8 mouse cellular contexts compared by ENCODE assay signal in the genomic region with DNA sequence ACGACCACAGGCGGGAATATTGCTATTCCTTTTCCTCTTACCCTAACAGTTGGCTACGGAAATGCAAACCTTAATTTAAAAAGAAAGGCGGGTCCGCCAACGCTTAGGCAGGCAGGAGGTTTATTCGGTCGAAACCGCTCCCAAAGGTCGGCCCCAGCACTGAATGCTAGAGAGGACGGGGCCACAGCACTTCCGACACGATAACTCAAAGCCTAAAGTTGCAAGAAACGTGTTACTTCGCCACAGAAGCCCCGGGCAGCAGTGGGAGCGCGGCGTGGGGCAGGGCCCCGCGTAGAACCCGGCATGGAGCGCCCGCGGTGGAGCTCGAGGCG. TPM values are rescaled to one million over a fixed set of nuclear protein-coding genes. Genes with fewer than 3 reads are reported as not detected.
DNase-seq lines count a peak whose midpoint lies in the region; ATAC-seq and TF ChIP-seq lines count a peak whose summit lies in the region.

No protein-coding gene starts in this region.

- intact Hi-C loops in gastrocnemius, adult 2 months (cut with DNase I), result loop anchor here (5.0 kb wide), 1 partner anchor 91 kb away; no protein-coding TSS in a partner anchor

- H3K27me3 ChIP-seq in liver, embryonic 13.5 days, result no peaks in the 10 kb centered on the region
- no peaks in the 10 kb centered on the region for H3K27me3 ChIP-seq in stomach, postnatal 0 days (ENCODE audit: control insufficient read depth, insufficient read depth, low read length)

- H3K9me3 ChIP-seq in liver, embryonic 13.5 days (replicated peaks), result no peaks in the 10 kb centered on the region
- H3K9me3 ChIP-seq in stomach, postnatal 0 days (ENCODE audit: control insufficient read depth, low read length), result no peaks in the 10 kb centered on the region

- peaks cover 40% of the 10 kb centered on the region for H3K36me3 ChIP-seq in liver, embryonic 13.5 days
- peaks cover 7% of the 10 kb centered on the region; the same call in 1 of the 2 replicates for H3K36me3 ChIP-seq in stomach, postnatal 0 days (ENCODE audit: control insufficient read depth, insufficient read depth, low read length)

- ATAC-seq in liver, embryonic 13.5 days (ENCODE audit: low read depth), result no peak
- ATAC-seq in stomach, postnatal 0 days (ENCODE audit: low FRiP score, low TSS enrichment), result no peak

- peak overlapping the region; percentile 74 for H3K4me3 ChIP-seq in gastrocnemius, adult 2 months
- H3K4me3 ChIP-seq in liver, embryonic 13.5 days (replicated peaks), result peak overlapping the region; percentile 77
- H3K4me3 ChIP-seq in stomach, postnatal 0 days (ENCODE audit: low read depth, low read length), result peak overlapping the region; percentile 66

- H3K27ac ChIP-seq in gastrocnemius, adult 2 months, result peak overlapping the region; percentile 99
- H3K27ac ChIP-seq in liver, embryonic 13.5 days, result peak overlapping the region; percentile 85
- peak overlapping the region; percentile 88 for H3K27ac ChIP-seq in stomach, postnatal 0 days (replicated peaks)

- under 1% methylated on average over 27 of the region's 27 CpGs for WGBS in liver, embryonic 13.5 days (ENCODE audit: insufficient replicate concordance)
- 0% methylated on average over 27 of the region's 27 CpGs for whole genome bisulfite sequencing in stomach, postnatal 0 days

- peaks cover 55% of the 10 kb centered on the region for H3K4me1 ChIP-seq in liver, embryonic 13.5 days (replicated peaks)
- H3K4me1 ChIP-seq in stomach, postnatal 0 days (replicated peaks; ENCODE audit: control insufficient read depth, insufficient read depth), result no peaks in the 10 kb centered on the region

- TF ChIP-seq EP300 in stomach, postnatal 0 days (optimal IDR thresholded peaks at IDR 0.05), result no peak

- peak overlapping the region; percentile 81 for H3K4me2 ChIP-seq in liver, embryonic 13.5 days
- H3K4me2 ChIP-seq in stomach, postnatal 0 days (replicated peaks; ENCODE audit: low read depth), result peak overlapping the region; percentile 51

- H3K9ac ChIP-seq in liver, embryonic 13.5 days, result peak overlapping the region; percentile 88
- H3K9ac ChIP-seq in stomach, postnatal 0 days (ENCODE audit: low read length), result peak overlapping the region; percentile 87

- no peak for DNase-seq in gastrocnemius, adult 2 months
- no peak for DNase-seq in gastrocnemius, postnatal 4 days (ENCODE audit: low spot score in 2 of 2)
- peak; percentile 11 for DNase-seq in urinary bladder, postnatal 14 days (ENCODE audit: low spot score)
- no peak for DNase-seq in urinary bladder, adult 2 months (ENCODE audit: low spot score)
- no peak for DNase-seq in liver, embryonic 13.5 days
- DNase-seq in stomach, postnatal 0 days (ENCODE audit: low spot score), result no peak
- DNase-seq in left cerebral cortex, adult 11 months (ENCODE audit: low spot score), result no peak
- no peak for DNase-seq in left cerebral cortex, adult 9 months (ENCODE audit: low spot score in 2 of 2)

- no peak for TF ChIP-seq CTCF in gastrocnemius, adult 2 months (IDR thresholded peaks at IDR 0.05)
- no peak for TF ChIP-seq CTCF in stomach, postnatal 0 days (IDR thresholded peaks at IDR 0.05; ENCODE audit: low read depth)

RNA-seq across cellular contexts. Expression of gene U2af1, which starts 0.6 kb away (rescaled TPM):
- 10 to 100 TPM; 67.8 to 68.3 TPM for total RNA-seq in gastrocnemius, adult 2 months (2021)
- total RNA-seq in gastrocnemius, postnatal 4 days (2021), result 100 to 1,000 TPM; 154 to 181 TPM
- 141 and 160 TPM in 2 replicates for polyA plus RNA-seq in urinary bladder, adult 2 months (2012; rRNA removed)
- 223 and 239 TPM in 2 replicates for polyA plus RNA-seq in liver, embryonic 13.5 days (2015; fragmentation: Nextera tagmentation; extraction: Ambion mirVana)
- polyA plus RNA-seq in stomach, postnatal 0 days (2015; fragmentation: Nextera tagmentation; extraction: Ambion mirVana), result 155 and 161 TPM in 2 replicates

RNA-seq across cellular contexts. Expression of gene Cryaa, which starts 19.5 kb away (rescaled TPM):
- not detected for total RNA-seq in gastrocnemius, adult 2 months (2021)
- not detected for total RNA-seq in gastrocnemius, postnatal 4 days (2021)
- polyA plus RNA-seq in urinary bladder, adult 2 months (2012; rRNA removed), result not detected in 2 replicates
- polyA plus RNA-seq in liver, embryonic 13.5 days (2015; fragmentation: Nextera tagmentation; extraction: Ambion mirVana), result not detected in 2 replicates
- 0.12 and 0.24 TPM in 2 replicates for polyA plus RNA-seq in stomach, postnatal 0 days (2015; fragmentation: Nextera tagmentation; extraction: Ambion mirVana)

RNA-seq across cellular contexts. Expression of gene Cbs, which starts 21.1 kb away (rescaled TPM):
- under 1 TPM; 0.82 to 0.95 TPM for total RNA-seq in gastrocnemius, adult 2 months (2021)
- total RNA-seq in gastrocnemius, postnatal 4 days (2021), result 1 to 10 TPM in 1 of 2 experiments, under 1 TPM in 1; 0.64 to 1.4 TPM
- polyA plus RNA-seq in urinary bladder, adult 2 months (2012; rRNA removed), result 0.88 and 1.4 TPM in 2 replicates
- 11.0 and 11.6 TPM in 2 replicates for polyA plus RNA-seq in liver, embryonic 13.5 days (2015; fragmentation: Nextera tagmentation; extraction: Ambion mirVana)
- polyA plus RNA-seq in stomach, postnatal 0 days (2015; fragmentation: Nextera tagmentation; extraction: Ambion mirVana), result 0.83 and 1.2 TPM in 2 replicates
